Mouse (Mus musculus): ENCODE results near the gene Gm960. TPM values are rescaled to one million over a fixed set of nuclear protein-coding genes. Genes with fewer than 3 reads are reported as not detected.
A peak's percentile ranks its signal among the peaks of the same experiment; 100 is the strongest.

Gm960 gene
- polyA plus RNA-seq, 1 experiment from 2014 or later = 1.4 TPM

DNA sequence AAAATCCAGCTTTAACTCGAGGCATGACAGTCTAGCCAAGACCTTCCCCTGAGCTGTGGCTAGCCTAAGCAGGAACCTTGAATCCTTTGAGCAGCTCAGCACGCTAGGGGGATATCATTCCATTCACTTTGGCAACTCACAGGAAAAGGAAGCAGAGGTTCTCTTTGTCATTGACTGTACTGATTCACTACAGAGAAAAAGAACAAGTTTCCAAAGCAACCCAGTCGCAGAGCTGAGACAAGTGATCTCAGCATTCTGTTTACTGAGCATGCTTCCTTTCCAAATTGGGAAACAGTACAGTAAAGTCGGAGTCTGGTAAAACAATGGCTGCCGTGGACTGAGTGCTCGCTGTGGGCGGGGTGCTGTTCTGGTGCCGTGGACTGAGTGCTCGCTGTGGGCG is 10.3 kb upstream of the Gm960 start:
- ATAC-seq = peak; percentile 47
- TF ChIP-seq CTCF (IDR thresholded peaks at IDR 0.05) (no peak), EP300 (IDR thresholded peaks at IDR 0.05) (no peak)
- Histone ChIP-seq H3K27me3 (replicated peaks; ENCODE audit: insufficient read depth, low read length) (peaks cover 40% of the 10 kb centered on the region), H3K36me3 (ENCODE audit: insufficient read depth, low read length) (no peaks in the 10 kb centered on the region), H3K4me1 (ENCODE audit: insufficient read depth, low read depth, low read length) (peaks cover 3% of the 10 kb centered on the region; the same call in 1 of the 2 replicates), H3K27ac (ENCODE audit: low read length) (no peak overlapping the region), H3K9ac (replicated peaks; ENCODE audit: low read depth) (no peak overlapping the region), H3K9me3 (ENCODE audit: low read length) (no peaks in the 10 kb centered on the region), H3K4me3 (ENCODE audit: low read depth, low read length) (no peak overlapping the region), H3K4me2 (replicated peaks; ENCODE audit: low read depth, low read length) (no peak overlapping the region)
- 64% methylated on average over 10 of the region's 10 CpGs for WGBS
- peak; percentile 41 for DNase-seq (ENCODE audit: low spot score)

DNA sequence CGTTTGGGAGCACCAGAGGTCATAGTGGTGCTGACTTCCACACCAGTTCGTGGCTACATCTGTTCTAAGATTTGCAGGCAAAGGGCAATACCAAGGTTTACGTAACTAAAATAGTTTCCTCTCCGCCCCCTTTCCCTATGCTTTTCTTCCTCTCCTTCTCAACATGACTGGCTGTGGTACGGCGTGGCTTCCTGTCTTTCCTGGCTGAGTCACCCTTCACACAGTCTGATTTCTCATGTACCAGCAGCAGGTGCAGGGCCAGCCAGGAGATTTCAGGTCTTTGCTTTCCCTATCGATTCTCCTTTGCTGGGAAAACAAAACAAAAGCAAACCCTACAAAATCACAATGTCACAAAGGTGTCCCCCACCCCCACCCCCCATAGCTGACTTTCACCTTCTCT is 2.8 kb upstream of the Gm960 start:
- TF ChIP-seq CTCF (IDR thresholded peaks at IDR 0.05) = no peak
- TF ChIP-seq EP300 (IDR thresholded peaks at IDR 0.05) = no peak
- no peak overlapping the region for H3K9ac ChIP-seq (replicated peaks; ENCODE audit: low read depth)
- H3K4me2 ChIP-seq (replicated peaks; ENCODE audit: low read depth, low read length) = no peak overlapping the region
- whole genome bisulfite sequencing = 28% methylated on average over 7 of the region's 7 CpGs
- no peaks in the 10 kb centered on the region for H3K36me3 ChIP-seq (ENCODE audit: insufficient read depth, low read length)
- peaks cover 4% of the 10 kb centered on the region for H3K4me1 ChIP-seq (ENCODE audit: insufficient read depth, low read depth, low read length)
- H3K27me3 ChIP-seq (replicated peaks; ENCODE audit: insufficient read depth, low read length) = peaks cover 40% of the 10 kb centered on the region
- DNase-seq (ENCODE audit: low spot score) (no peak), ATAC-seq (no peak)
- H3K27ac ChIP-seq (ENCODE audit: low read length) = no peak overlapping the region
- no peak overlapping the region for H3K4me3 ChIP-seq (ENCODE audit: low read depth, low read length)
- no peaks in the 10 kb centered on the region for H3K9me3 ChIP-seq (ENCODE audit: low read length)

DNA sequence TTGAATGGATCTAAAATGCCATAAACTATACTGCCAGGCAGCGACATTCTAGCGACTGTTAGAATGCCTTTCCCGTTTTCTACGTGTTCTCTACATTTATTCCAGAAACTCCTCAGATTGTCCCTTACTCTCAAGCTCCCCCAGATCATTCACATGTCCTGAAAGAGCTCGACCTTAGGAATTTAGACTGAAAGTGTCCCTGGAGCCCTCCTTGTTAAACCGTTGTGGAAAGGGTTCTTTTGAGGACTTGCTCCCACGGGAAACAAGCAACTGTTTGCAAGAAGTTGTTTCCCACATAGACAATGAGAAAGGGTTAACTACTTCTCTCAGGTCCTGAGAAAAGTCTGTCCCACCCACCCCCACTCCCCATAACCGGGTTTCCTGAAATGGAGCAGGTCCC is 2.2 kb upstream of the Gm960 start:
- TF ChIP-seq EP300 (IDR thresholded peaks at IDR 0.05) = no peak
- TF ChIP-seq CTCF (IDR thresholded peaks at IDR 0.05) = no peak
- Histone ChIP-seq H3K4me2 (replicated peaks; ENCODE audit: low read depth, low read length) (no peak overlapping the region), H3K9me3 (ENCODE audit: low read length) (no peaks in the 10 kb centered on the region), H3K36me3 (ENCODE audit: insufficient read depth, low read length) (no peaks in the 10 kb centered on the region), H3K27me3 (replicated peaks; ENCODE audit: insufficient read depth, low read length) (peaks cover 40% of the 10 kb centered on the region), H3K27ac (ENCODE audit: low read length) (no peak overlapping the region), H3K9ac (replicated peaks; ENCODE audit: low read depth) (no peak overlapping the region), H3K4me3 (ENCODE audit: low read depth, low read length) (no peak overlapping the region), H3K4me1 (ENCODE audit: insufficient read depth, low read depth, low read length) (peaks cover 4% of the 10 kb centered on the region)
- 65% methylated on average over 8 of the region's 8 CpGs for WGBS
- DNase-seq (ENCODE audit: low spot score) = no peak
- no peak for ATAC-seq

DNA sequence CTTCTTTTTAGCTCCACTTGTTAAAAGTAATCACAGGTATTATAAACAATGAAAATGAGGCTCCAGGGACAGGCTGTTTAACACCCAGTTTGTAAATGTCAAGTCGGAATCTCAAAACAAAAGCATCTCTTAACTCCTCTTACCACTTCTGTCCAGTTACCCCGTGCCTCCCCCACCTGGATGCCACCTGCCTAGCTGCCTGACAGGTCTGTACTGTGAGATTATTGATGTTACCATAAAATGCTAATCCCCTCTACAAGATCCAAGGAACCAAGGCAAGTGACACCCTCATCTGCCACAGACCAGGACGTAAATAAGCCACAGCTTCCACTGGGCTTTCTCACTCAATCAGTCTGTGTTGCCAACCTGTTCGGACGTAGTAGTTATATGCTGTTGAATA is 1.4 kb upstream of the Gm960 start:
- peaks cover 40% of the 10 kb centered on the region for H3K27me3 ChIP-seq (replicated peaks; ENCODE audit: insufficient read depth, low read length)
- no peak overlapping the region for H3K4me3 ChIP-seq (ENCODE audit: low read depth, low read length)
- no peak overlapping the region for H3K27ac ChIP-seq (ENCODE audit: low read length)
- no peak for DNase-seq (ENCODE audit: low spot score)
- no peak overlapping the region for H3K4me2 ChIP-seq (replicated peaks; ENCODE audit: low read depth, low read length)
- ATAC-seq = no peak
- H3K4me1 ChIP-seq (ENCODE audit: insufficient read depth, low read depth, low read length) = peaks cover 4% of the 10 kb centered on the region
- no peak for TF ChIP-seq EP300 (IDR thresholded peaks at IDR 0.05)
- WGBS = 51% methylated on average over 5 of the region's 5 CpGs
- H3K9ac ChIP-seq (replicated peaks; ENCODE audit: low read depth) = no peak overlapping the region
- no peaks in the 10 kb centered on the region for H3K36me3 ChIP-seq (ENCODE audit: insufficient read depth, low read length)
- no peaks in the 10 kb centered on the region for H3K9me3 ChIP-seq (ENCODE audit: low read length)

DNA sequence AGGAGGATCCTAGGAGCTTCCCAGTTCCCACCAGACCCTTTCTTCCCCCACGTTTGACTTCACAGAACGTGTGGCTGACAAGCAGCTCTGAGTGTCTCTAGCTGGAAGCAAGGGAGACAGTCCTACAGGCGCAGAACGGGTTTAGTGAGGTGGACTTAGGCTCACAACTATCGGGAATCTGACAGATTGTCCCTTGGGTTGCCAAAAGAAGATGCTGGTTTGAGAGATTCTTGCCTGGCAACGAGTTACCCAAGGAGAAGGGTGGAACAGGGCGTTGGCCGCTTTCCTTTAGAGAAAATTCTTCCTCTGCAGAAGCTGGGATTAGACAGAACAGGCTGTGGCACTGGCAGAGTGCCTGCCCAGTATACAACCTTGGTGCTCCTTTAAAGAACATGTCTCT is 388 bp upstream of the Gm960 start:
- Histone ChIP-seq H3K4me2 (replicated peaks; ENCODE audit: low read depth, low read length) (no peak overlapping the region), H3K27me3 (replicated peaks; ENCODE audit: insufficient read depth, low read length) (peaks cover 40% of the 10 kb centered on the region), H3K9me3 (ENCODE audit: low read length) (no peaks in the 10 kb centered on the region), H3K36me3 (ENCODE audit: insufficient read depth, low read length) (no peaks in the 10 kb centered on the region), H3K4me1 (ENCODE audit: insufficient read depth, low read depth, low read length) (peaks cover 4% of the 10 kb centered on the region), H3K9ac (replicated peaks; ENCODE audit: low read depth) (no peak overlapping the region), H3K4me3 (ENCODE audit: low read depth, low read length) (no peak overlapping the region), H3K27ac (ENCODE audit: low read length) (no peak overlapping the region)
- 24% methylated on average over 8 of the region's 8 CpGs for WGBS
- ATAC-seq (no peak), DNase-seq (ENCODE audit: low spot score) (no peak)
- TF ChIP-seq CTCF (IDR thresholded peaks at IDR 0.05) (no peak), EP300 (IDR thresholded peaks at IDR 0.05) (no peak)

DNA sequence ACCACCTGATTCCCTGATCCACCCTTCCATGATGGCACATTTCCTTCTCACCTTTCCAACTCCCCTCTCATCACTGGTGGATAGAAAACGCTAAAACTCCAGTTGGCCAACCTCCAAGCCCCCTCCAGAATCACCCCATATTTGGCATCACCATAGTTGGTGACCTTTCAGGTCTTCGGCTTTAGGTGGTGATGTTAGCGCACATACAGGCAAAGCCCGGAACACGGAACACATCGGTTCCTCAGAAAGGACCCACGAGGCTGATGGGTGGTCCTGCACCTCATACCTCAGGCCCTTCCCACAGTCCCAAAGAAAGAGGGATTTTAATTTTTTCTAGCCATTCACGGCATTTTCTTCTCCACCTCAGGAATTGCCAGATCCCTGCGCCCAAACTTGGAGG is 747 bp downstream of the Gm960 start:
- Histone ChIP-seq H3K9me3 (ENCODE audit: low read length) (no peaks in the 10 kb centered on the region), H3K9ac (replicated peaks; ENCODE audit: low read depth) (no peak overlapping the region), H3K4me1 (ENCODE audit: insufficient read depth, low read depth, low read length) (peaks cover 4% of the 10 kb centered on the region), H3K27ac (ENCODE audit: low read length) (no peak overlapping the region), H3K36me3 (ENCODE audit: insufficient read depth, low read length) (no peaks in the 10 kb centered on the region), H3K4me3 (ENCODE audit: low read depth, low read length) (peak overlapping the region; percentile 46; the same call in 1 of the 2 replicates), H3K4me2 (replicated peaks; ENCODE audit: low read depth, low read length) (peak overlapping the region; percentile 88), H3K27me3 (replicated peaks; ENCODE audit: insufficient read depth, low read length) (peaks cover 40% of the 10 kb centered on the region)
- WGBS = 74% methylated on average over 9 of the region's 9 CpGs
- DNase-seq (ENCODE audit: low spot score) (no peak), ATAC-seq (no peak)
- TF ChIP-seq CTCF (IDR thresholded peaks at IDR 0.05) = no peak

DNA sequence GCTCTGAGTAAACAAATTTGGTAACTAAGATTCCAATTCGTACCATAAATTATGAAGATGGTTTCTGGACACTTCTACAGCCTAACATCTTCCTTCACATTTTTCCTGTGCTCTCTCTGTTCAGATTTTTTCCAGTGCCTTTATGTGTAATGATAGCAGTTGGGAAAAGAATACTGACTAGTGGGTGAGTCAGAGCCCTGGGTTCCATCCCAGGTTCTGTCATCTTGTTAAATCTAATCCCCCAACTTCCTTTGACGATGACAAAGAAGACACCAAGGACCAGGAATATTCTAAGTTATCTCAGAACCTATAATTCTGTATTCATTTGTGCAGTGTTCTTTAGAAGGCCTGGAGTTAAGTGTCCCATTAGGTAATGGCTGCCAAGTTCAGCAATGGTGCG is 1.3 kb downstream of the Gm960 start:
- peaks cover 4% of the 10 kb centered on the region for H3K4me1 ChIP-seq (ENCODE audit: insufficient read depth, low read depth, low read length)
- no peak overlapping the region for H3K4me3 ChIP-seq (ENCODE audit: low read depth, low read length)
- TF ChIP-seq EP300 (IDR thresholded peaks at IDR 0.05) = no peak
- TF ChIP-seq CTCF (IDR thresholded peaks at IDR 0.05) = no peak
- 83% methylated on average over 3 of the region's 3 CpGs for WGBS
- no peaks in the 10 kb centered on the region for H3K36me3 ChIP-seq (ENCODE audit: insufficient read depth, low read length)
- H3K9ac ChIP-seq (replicated peaks; ENCODE audit: low read depth) = no peak overlapping the region
- no peaks in the 10 kb centered on the region for H3K9me3 ChIP-seq (ENCODE audit: low read length)
- peaks cover 40% of the 10 kb centered on the region for H3K27me3 ChIP-seq (replicated peaks; ENCODE audit: insufficient read depth, low read length)
- ATAC-seq = no peak
- DNase-seq (ENCODE audit: low spot score) = no peak
- H3K27ac ChIP-seq (ENCODE audit: low read length) = no peak overlapping the region
- no peak overlapping the region for H3K4me2 ChIP-seq (replicated peaks; ENCODE audit: low read depth, low read length)

Measured in lung, postnatal 0 days (tissue).